Mouse (Mus musculus) limb, embryonic 11.5 days (tissue): ENCODE measurements around the gene Cfap161. TPM values are rescaled to one million over a fixed set of nuclear protein-coding genes. Genes with fewer than 3 reads are reported as not detected.

Source experiments
- ATAC-seq: fragments of 200-750 bp; cut with Nextera tagmentation; 2 replicates; pipeline ENCODE4 v1.8.0; 2017; ENCODE audit warnings: low read depth; ENCODE audit not compliant: insufficient number of reproducible peaks, low FRiP score, low TSS enrichment
- DNase-seq: peaks from one replicate; pipeline ENCODE4 v3.0.0-alpha.2; 2015; ENCODE audit warnings: low spot score
- H3K27ac ChIP-seq: fragments of 300-500 bp; sonication (generic); replicated peaks from 2 replicates; pipeline ENCODE4 v1.5.1; 2014; ENCODE audit warnings: low read depth, mild to moderate bottlenecking, low read length
- H3K27me3 ChIP-seq: fragments of 300-500 bp; sonication (generic); 2 replicates; pipeline ENCODE4 v1.6.1; 2014; ENCODE audit warnings: mild to moderate bottlenecking, low read length, mixed read lengths; ENCODE audit not compliant: control insufficient read depth, insufficient read depth
- H3K36me3 ChIP-seq: fragments of 300-500 bp; sonication (generic); 2 replicates; pipeline ENCODE4 v1.6.1; 2014; ENCODE audit warnings: mild to moderate bottlenecking, low read length, moderate library complexity, mixed read lengths; ENCODE audit not compliant: control insufficient read depth, insufficient read depth
- H3K4me1 ChIP-seq: fragments of 300-500 bp; sonication (generic); 2 replicates; pipeline ENCODE4 v1.6.1; 2014; ENCODE audit warnings: low read length, mixed read lengths; ENCODE audit not compliant: control insufficient read depth, insufficient read depth
- H3K4me2 ChIP-seq: fragments of 300-500 bp; sonication (generic); 2 replicates; pipeline ENCODE4 v1.6.1; 2014; ENCODE audit warnings: low read depth, mild to moderate bottlenecking, moderate library complexity; ENCODE audit not compliant: severe bottlenecking
- H3K4me3 ChIP-seq: fragments of 300-500 bp; sonication (generic); 2 replicates; pipeline ENCODE4 v1.5.1; 2014; ENCODE audit warnings: low read depth, low read length
- H3K9ac ChIP-seq: fragments of 300-500 bp; sonication (generic); 2 replicates; pipeline ENCODE4 v1.6.1; 2014; ENCODE audit warnings: mild to moderate bottlenecking, low read length
- H3K9me3 ChIP-seq: fragments of 300-500 bp; sonication (generic); 2 replicates; pipeline ENCODE4 v1.6.1; 2016; ENCODE audit warnings: low read length; ENCODE audit not compliant: control insufficient read depth
- WGBS: fragments of 180-500 bp; shearing (Covaris S2); extraction: QIAGEN DNeasy Blood & Tissue Kit; methylation state at CpG from one replicate; pipeline ENCODE4 v1.1.7; 2014; 5-methylcytosine and 5-hydroxymethylcytosine counted together
- polyA plus RNA-seq: library from polyadenylated mRNA; unstranded; fragments of >200 nt; fragmentation: Nextera tagmentation; extraction: Ambion mirVana; gene quantifications from 2 replicates; pipeline ENCODE4 v1.2.1, GENCODE M21; 2014

Gene Cfap161
- polyA plus RNA-seq: 0.19 and 0.35 TPM in 2 replicates

DNA sequence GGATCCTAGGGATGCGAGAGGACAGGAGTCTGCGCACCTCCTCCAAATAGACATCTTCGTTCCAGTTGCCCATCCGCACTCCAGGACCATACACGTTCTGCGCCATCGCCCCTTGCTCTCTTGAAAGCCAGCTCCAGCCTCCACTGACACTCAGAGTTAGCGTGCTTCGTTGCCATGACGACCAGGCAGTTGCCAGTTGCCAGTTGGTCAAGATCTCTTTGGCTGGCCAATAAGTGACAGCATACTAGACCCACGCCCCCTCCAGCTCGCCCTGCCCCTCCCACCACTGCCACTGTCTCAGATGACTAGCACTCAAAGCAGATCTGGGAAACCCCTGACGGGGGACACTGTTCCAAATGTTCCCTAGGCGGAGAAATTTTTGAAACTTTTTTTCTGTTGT is at the start of gene Cfap161:
Gene Cfap161 (minus strand): TSS at position 176 of the 400 bp plus-strand sequence.
- no peaks in the 10 kb centered on the region for H3K27me3 ChIP-seq
- 4% methylated on average over 14 of the region's 14 CpGs for WGBS
- H3K36me3 ChIP-seq: no peaks in the 10 kb centered on the region
- no peak within 1 kb of the TSS for H3K27ac ChIP-seq
- H3K4me3 ChIP-seq: no peak within 1 kb of the TSS
- H3K9ac ChIP-seq: no peak within 1 kb of the TSS
- peak within 1 kb of the TSS; percentile 24; the same call in 1 of the 2 replicates for H3K4me2 ChIP-seq
- no peaks in the 10 kb centered on the region for H3K9me3 ChIP-seq
- peaks cover 4% of the 10 kb centered on the region; the same call in 1 of the 2 replicates for H3K4me1 ChIP-seq
- ATAC-seq (peak; percentile 93), DNase-seq (peak; percentile 95)

DNA sequence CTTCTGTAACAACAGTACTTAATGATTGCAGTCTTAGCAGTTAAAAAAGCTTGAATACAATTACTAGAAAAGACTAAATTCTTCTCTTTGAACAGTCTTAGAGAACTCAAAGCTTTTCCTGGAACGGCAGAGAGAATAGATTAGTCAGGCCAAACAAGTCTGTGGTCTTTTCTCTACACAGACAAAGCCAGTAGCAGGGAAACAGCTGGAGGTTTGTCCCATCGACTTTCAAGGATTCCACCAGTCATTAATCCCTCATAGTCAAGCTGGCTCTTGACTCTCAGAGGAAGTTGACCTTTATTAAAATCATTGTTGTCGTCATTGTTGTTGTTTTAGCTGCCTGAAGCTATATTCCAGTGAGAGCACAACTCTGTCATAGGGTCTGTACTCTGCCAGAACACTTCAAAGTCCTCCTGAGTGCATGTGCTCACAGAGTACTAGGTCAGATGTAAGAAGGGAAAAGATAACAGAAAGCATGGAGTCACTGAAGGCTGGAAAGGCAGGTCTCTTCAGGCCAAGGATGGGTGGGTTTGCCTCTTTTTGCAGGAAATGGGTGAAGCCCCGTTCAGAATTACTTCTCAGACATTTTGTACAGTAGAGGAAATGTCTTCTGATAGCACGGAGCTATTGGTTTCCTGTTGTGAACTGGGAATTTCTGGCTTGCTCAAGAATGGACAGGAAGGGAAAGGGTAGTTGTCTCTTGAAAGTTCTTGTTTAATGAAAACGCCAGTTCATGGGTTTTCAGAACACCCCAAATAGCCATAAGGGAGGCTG is 48.0 kb upstream of the Cfap161 start:
- DNase-seq: no peak
- H3K9ac ChIP-seq: no peak overlapping the region
- H3K4me3 ChIP-seq: no peak overlapping the region
- no peak overlapping the region for H3K4me2 ChIP-seq
- 79% methylated on average over 6 of the region's 6 CpGs for WGBS
- ATAC-seq: no peak
- H3K4me1 ChIP-seq: peaks cover 3% of the 10 kb centered on the region; the same call in 1 of the 2 replicates
- H3K9me3 ChIP-seq: no peaks in the 10 kb centered on the region
- H3K27me3 ChIP-seq: no peaks in the 10 kb centered on the region
- no peak overlapping the region for H3K27ac ChIP-seq
- H3K36me3 ChIP-seq: no peaks in the 10 kb centered on the region

DNA sequence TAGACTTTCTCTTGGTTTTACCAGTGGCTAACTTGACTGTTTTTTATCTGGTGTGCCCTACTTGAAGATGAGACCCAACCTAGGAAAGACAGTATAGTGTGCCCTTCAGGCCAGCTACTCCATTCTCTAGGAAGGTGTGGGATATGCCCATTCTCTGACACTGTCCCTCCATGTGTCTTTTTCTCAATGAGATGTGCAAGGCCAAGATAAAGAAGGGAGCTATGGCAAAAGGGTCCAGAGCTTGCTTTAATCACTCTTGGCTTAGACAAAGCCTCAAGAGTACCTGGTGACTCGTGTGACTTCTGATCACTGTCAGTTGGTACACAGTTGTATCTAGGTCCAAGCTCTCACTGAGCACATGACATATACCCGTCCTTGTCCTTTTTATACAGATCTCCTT is 45.4 kb upstream of the Cfap161 start:
- Histone ChIP-seq H3K9ac (no peak overlapping the region), H3K36me3 (no peaks in the 10 kb centered on the region), H3K9me3 (no peaks in the 10 kb centered on the region), H3K27me3 (no peaks in the 10 kb centered on the region), H3K27ac (no peak overlapping the region), H3K4me3 (no peak overlapping the region), H3K4me1 (no peaks in the 10 kb centered on the region), H3K4me2 (no peak overlapping the region)
- 81% methylated on average over 2 of the region's 2 CpGs for WGBS
- DNase-seq: no peak
- ATAC-seq: no peak

DNA sequence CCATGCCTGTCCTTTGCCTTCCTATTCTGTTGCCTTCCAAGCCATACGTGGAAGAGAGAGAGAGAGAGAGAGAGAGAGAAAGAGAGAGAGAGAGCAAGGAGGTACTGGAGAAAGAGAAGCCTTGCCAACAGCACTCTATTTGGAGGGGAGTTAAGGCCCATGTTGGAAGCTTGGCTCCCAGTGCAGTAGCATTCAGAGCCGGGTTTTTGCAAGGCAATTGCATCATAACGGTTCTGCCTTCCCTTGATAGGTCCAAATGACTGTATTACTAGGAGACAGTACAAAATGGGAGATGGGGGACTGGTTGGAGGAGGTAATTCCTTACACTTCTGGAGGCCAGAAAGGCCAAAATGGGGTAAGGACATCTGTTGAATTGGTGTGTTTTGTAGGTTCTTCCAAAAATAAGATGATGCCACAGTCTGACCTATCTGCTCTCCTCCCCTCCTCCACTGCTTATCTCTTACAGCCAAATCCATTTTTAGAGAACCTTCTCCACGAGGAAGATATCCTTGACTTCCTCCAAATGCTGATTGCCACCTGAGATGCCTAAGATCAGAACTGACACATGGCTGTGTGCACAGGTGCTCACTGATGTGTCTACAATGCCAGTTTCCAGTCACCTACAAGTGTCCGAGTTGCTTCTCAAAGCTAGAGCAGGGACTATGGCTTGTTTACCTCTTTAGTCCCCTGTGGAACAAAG is 44.0 kb upstream of the Cfap161 start:
- ATAC-seq (no peak), DNase-seq (no peak)
- H3K4me3 ChIP-seq: no peak overlapping the region
- no peak overlapping the region for H3K9ac ChIP-seq
- H3K4me1 ChIP-seq: no peaks in the 10 kb centered on the region
- WGBS: 81% methylated on average over 5 of the region's 5 CpGs
- no peak overlapping the region for H3K27ac ChIP-seq
- no peaks in the 10 kb centered on the region for H3K27me3 ChIP-seq
- no peak overlapping the region for H3K4me2 ChIP-seq
- H3K36me3 ChIP-seq: no peaks in the 10 kb centered on the region
- H3K9me3 ChIP-seq: no peaks in the 10 kb centered on the region

- no peaks in the 10 kb centered on the region for H3K9me3 ChIP-seq
- ATAC-seq (no peak), DNase-seq (no peak)
- WGBS: 85% methylated on average over 7 of the region's 7 CpGs
- no peak overlapping the region for H3K4me3 ChIP-seq
- H3K27ac ChIP-seq: no peak overlapping the region
- no peak overlapping the region for H3K4me2 ChIP-seq
- no peaks in the 10 kb centered on the region for H3K4me1 ChIP-seq
- H3K36me3 ChIP-seq: no peaks in the 10 kb centered on the region
- H3K9ac ChIP-seq: no peak overlapping the region
- no peaks in the 10 kb centered on the region for H3K27me3 ChIP-seq
Observed at GRCm38 (mm10) chr7:83829355-83829754, 34.7 kb upstream of the Cfap161 start.

DNA sequence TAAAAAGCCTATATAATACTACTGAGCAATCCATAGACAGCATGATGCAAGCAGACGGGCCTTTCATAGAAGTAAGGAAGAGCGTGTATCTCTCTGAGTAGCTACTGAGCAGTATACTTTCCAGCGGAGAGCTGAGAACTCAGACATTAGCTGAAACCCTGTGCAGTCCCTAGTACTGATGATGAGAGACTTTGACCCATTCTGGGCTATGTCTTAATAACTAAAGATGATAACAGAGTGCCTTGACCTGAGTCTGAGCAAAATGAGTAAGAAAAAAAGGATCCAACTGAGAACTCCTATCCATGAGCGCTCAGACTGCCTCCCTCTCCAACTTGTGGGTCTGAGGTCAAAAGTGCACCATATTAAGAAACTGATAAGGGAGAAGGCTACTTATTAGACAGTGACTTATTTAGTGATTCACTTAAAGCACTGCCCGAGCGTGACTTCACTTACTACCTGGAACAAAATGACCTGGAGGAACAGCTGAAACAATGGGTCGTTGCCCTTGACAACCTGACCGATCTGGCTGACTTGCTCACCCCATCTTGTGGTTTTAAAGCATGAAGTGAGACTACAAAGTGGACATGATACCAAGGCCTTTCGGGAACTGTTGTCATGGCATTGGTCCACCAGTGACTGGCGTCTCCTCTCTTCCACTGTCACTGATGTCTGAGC is 32.9 kb upstream of the Cfap161 start:
- no peaks in the 10 kb centered on the region for H3K27me3 ChIP-seq
- no peak overlapping the region for H3K4me3 ChIP-seq
- DNase-seq (no peak), ATAC-seq (no peak)
- H3K36me3 ChIP-seq: no peaks in the 10 kb centered on the region
- WGBS: 82% methylated on average over 10 of the region's 10 CpGs
- no peaks in the 10 kb centered on the region for H3K4me1 ChIP-seq
- H3K27ac ChIP-seq: no peak overlapping the region
- H3K9ac ChIP-seq: no peak overlapping the region
- no peaks in the 10 kb centered on the region for H3K9me3 ChIP-seq
- H3K4me2 ChIP-seq: no peak overlapping the region

DNA sequence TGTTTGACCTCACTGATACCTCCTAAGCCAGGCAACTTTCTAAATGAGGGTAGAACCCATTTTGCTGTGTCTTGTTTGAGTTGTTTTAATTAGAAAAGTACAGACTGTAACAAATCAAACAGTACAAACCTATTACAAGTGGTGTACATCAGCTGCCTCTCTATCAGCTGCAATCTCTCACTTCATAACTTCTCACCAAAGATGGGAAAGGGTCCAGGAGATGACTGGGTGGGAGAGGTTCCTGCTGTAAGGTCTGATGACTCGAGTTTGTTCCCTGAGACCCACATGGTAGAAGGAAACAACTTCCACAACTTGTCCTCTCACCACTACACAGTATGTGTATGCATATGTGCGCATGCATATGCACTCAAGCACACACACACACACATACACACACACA is 32.1 kb upstream of the Cfap161 start:
- no peak overlapping the region for H3K27ac ChIP-seq
- H3K27me3 ChIP-seq: no peaks in the 10 kb centered on the region
- no peaks in the 10 kb centered on the region for H3K4me1 ChIP-seq
- WGBS: 79% methylated on average over 2 of the region's 2 CpGs
- no peak overlapping the region for H3K4me2 ChIP-seq
- no peak for DNase-seq
- H3K9me3 ChIP-seq: no peaks in the 10 kb centered on the region
- H3K9ac ChIP-seq: no peak overlapping the region
- H3K36me3 ChIP-seq: no peaks in the 10 kb centered on the region
- no peak overlapping the region for H3K4me3 ChIP-seq
- no peak for ATAC-seq

GRCm38 (mm10) chr7:83821951-83822350 is 27.3 kb upstream of the Cfap161 start:
- WGBS: 96% methylated on average over 2 of the region's 2 CpGs
- ATAC-seq (no peak), DNase-seq (no peak)
- Histone ChIP-seq H3K4me3 (no peak overlapping the region), H3K27ac (no peak overlapping the region), H3K36me3 (no peaks in the 10 kb centered on the region), H3K9ac (no peak overlapping the region), H3K4me1 (no peaks in the 10 kb centered on the region), H3K4me2 (no peak overlapping the region), H3K9me3 (no peaks in the 10 kb centered on the region), H3K27me3 (no peaks in the 10 kb centered on the region)
